Mouse (Mus musculus) spleen, adult 2 months (tissue): Measurements from ENCODE around the gene Ehd4. TPM values are rescaled to one million over a fixed set of nuclear protein-coding genes. Genes with fewer than 3 reads are reported as not detected.

ENCODE experiments used
- DNase-seq, 2 experiments: peaks; one replicate each; pipeline versions ENCODE4 v3.0.0 to v3.0.0-alpha.2; 2012 to 2021; ENCODE audit warnings: low spot score in 2 of 2, low read depth in 1 of 2
- H3K27ac ChIP-seq: fragments of 200-500 bp; 2 replicates; pipeline ENCODE4 v1.5.1; 2012; ENCODE audit warnings: low read length, inconsistent platforms; ENCODE audit not compliant: insufficient read depth
- H3K27me3 ChIP-seq: fragments of 200-500 bp; 2 replicates; pipeline ENCODE4 v1.6.1; 2012; ENCODE audit warnings: mild to moderate bottlenecking, moderate library complexity, low read length, inconsistent platforms; ENCODE audit not compliant: control insufficient read depth, insufficient read depth
- H3K36me3 ChIP-seq: fragments of 200-500 bp; 2 replicates; pipeline ENCODE4 v1.6.1; 2012; ENCODE audit warnings: mild to moderate bottlenecking, low read length, inconsistent platforms; ENCODE audit not compliant: control insufficient read depth, insufficient read depth
- H3K4me1 ChIP-seq: fragments of 200-500 bp; 2 replicates; pipeline ENCODE4 v1.6.1; 2011; ENCODE audit warnings: inconsistent platforms; ENCODE audit not compliant: control insufficient read depth, insufficient read depth, insufficient read length
- H3K4me3 ChIP-seq: fragments of 200-500 bp; 2 replicates; pipeline ENCODE4 v1.5.1; 2011; ENCODE audit warnings: mild to moderate bottlenecking, inconsistent platforms; ENCODE audit not compliant: insufficient read depth, insufficient read length; ENCODE audit errors: extremely low read depth
- CTCF ChIP-seq: fragments of 200-500 bp; IDR thresholded peaks from 2 replicates; pipeline ENCODE4 v1.5.1; 2011; ENCODE audit warnings: mild to moderate bottlenecking, inconsistent platforms; ENCODE audit not compliant: insufficient read depth, insufficient read length, insufficient replicate concordance; ENCODE audit errors: extremely low read depth
- POLR2A ChIP-seq: fragments of 200-500 bp; IDR thresholded peaks from 2 replicates; pipeline ENCODE4 v1.6.1; 2011; ENCODE audit warnings: low read depth, low read length, inconsistent platforms
- WGBS: fragments of 180-500 bp; shearing (Covaris S2); methylation state at CpG from one replicate; pipeline ENCODE4 v1.1.7; 2018; 5-methylcytosine and 5-hydroxymethylcytosine counted together
- polyA plus RNA-seq: library from polyadenylated mRNA; depleted of rRNA; stranded (reverse); fragments of >200 nt; gene quantifications from 2 replicates; pipeline ENCODE4 v1.2.3, GENCODE M21; 2012

Gene Ehd4
- polyA plus RNA-seq, 1 experiment = 35.4 TPM

- H3K27ac ChIP-seq = no peak overlapping the region
- peak in 1 of 2 experiments; percentile 36 for DNase-seq
- no peak for TF ChIP-seq POLR2A
- TF ChIP-seq CTCF = no peak
- H3K27me3 ChIP-seq = no peaks in the 10 kb centered on the region
- no peaks in the 10 kb centered on the region; the same call in 1 of the 2 replicates for H3K4me1 ChIP-seq
- no peak overlapping the region for H3K4me3 ChIP-seq
- WGBS = 19% methylated on average over 1 of the region's 1 CpGs
- H3K36me3 ChIP-seq = no peaks in the 10 kb centered on the region
Measured at GRCm38 (mm10) chr2:120158846-120159245, 4.4 kb upstream of the Ehd4 start.

- 37% methylated on average over 5 of the region's 5 CpGs for WGBS
- Histone ChIP-seq H3K36me3 (no peaks in the 10 kb centered on the region), H3K4me3 (no peak overlapping the region), H3K4me1 (no peaks in the 10 kb centered on the region; the same call in 1 of the 2 replicates), H3K27me3 (no peaks in the 10 kb centered on the region), H3K27ac (no peak overlapping the region)
- DNase-seq = no peak
- TF ChIP-seq CTCF = peak; percentile 1; the same call in 1 of the 2 replicates
- TF ChIP-seq POLR2A = no peak
Measured at GRCm38 (mm10) chr2:120158016-120158415, 3.6 kb upstream of the Ehd4 start.

- no peak overlapping the region for H3K27ac ChIP-seq
- DNase-seq = no peak
- TF ChIP-seq CTCF (peak; percentile 10; the same call in 1 of the 2 replicates), POLR2A (no peak)
- no peaks in the 10 kb centered on the region; the same call in 1 of the 2 replicates for H3K4me1 ChIP-seq
- 81% methylated on average over 2 of the region's 2 CpGs for WGBS
- H3K4me3 ChIP-seq = no peak overlapping the region
- H3K27me3 ChIP-seq = no peaks in the 10 kb centered on the region
- H3K36me3 ChIP-seq = no peaks in the 10 kb centered on the region
Measured at GRCm38 (mm10) chr2:120157606-120158005, 3.2 kb upstream of the Ehd4 start.

GRCm38 (mm10) chr2:120153586-120154360 is 633 bp downstream of the Ehd4 start:
- peak overlapping the region; percentile 89 for H3K4me3 ChIP-seq
- no peak for TF ChIP-seq CTCF
- TF ChIP-seq POLR2A = no peak
- under 1% methylated on average over 38 of the region's 38 CpGs for WGBS
- H3K27ac ChIP-seq = peak overlapping the region; percentile 78
- no peaks in the 10 kb centered on the region for H3K27me3 ChIP-seq
- peak in 1 of 2 experiments; percentile 23 for DNase-seq
- H3K36me3 ChIP-seq = no peaks in the 10 kb centered on the region
- H3K4me1 ChIP-seq = no peaks in the 10 kb centered on the region; the same call in 1 of the 2 replicates

GRCm38 (mm10) chr2:120150571-120150970 is 3.8 kb downstream of the Ehd4 start:
- Histone ChIP-seq H3K27me3 (no peaks in the 10 kb centered on the region), H3K4me1 (no peaks in the 10 kb centered on the region), H3K4me3 (no peak overlapping the region), H3K36me3 (no peaks in the 10 kb centered on the region), H3K27ac (no peak overlapping the region)
- no peak for TF ChIP-seq POLR2A
- no peak for TF ChIP-seq CTCF
- WGBS = 44% methylated on average over 3 of the region's 3 CpGs
- DNase-seq = no peak

GRCm38 (mm10) chr2:120149634-120150033 is 4.8 kb downstream of the Ehd4 start:
- no peak overlapping the region for H3K4me3 ChIP-seq
- WGBS = 72% methylated on average over 7 of the region's 7 CpGs
- H3K27ac ChIP-seq = no peak overlapping the region
- no peaks in the 10 kb centered on the region for H3K27me3 ChIP-seq
- no peaks in the 10 kb centered on the region for H3K4me1 ChIP-seq
- TF ChIP-seq CTCF = no peak
- no peak for TF ChIP-seq POLR2A
- H3K36me3 ChIP-seq = no peaks in the 10 kb centered on the region
- no peak for DNase-seq

- H3K4me1 ChIP-seq = no peaks in the 10 kb centered on the region
- no peak for DNase-seq
- H3K27me3 ChIP-seq = no peaks in the 10 kb centered on the region
- 83% methylated on average over 3 of the region's 3 CpGs for WGBS
- no peak overlapping the region for H3K27ac ChIP-seq
- H3K36me3 ChIP-seq = no peaks in the 10 kb centered on the region; the same call in 1 of the 2 replicates
- H3K4me3 ChIP-seq = no peak overlapping the region
- no peak for TF ChIP-seq CTCF
- no peak for TF ChIP-seq POLR2A
Measured at GRCm38 (mm10) chr2:120147999-120148398, 6.4 kb downstream of the Ehd4 start.
